Mouse (Mus musculus) neural tube, embryonic 13.5 days (tissue): ENCODE measurements around the gene Prg3. TPM values are rescaled to one million over a fixed set of nuclear protein-coding genes. Genes with fewer than 3 reads are reported as not detected.

Experiments used
- ATAC-seq: fragments of 200-750 bp; cut with Nextera tagmentation; 2 replicates; pipeline ENCODE4 v1.8.0; 2017; ENCODE audit warnings: low read depth, mild to moderate bottlenecking, moderate TSS enrichment, moderate library complexity
- H3K27ac ChIP-seq: fragments of 300-500 bp; sonication (generic); replicated peaks from 2 replicates; pipeline ENCODE4 v1.5.1; 2015; ENCODE audit warnings: moderate library complexity, mild to moderate bottlenecking, inconsistent platforms
- H3K27me3 ChIP-seq: fragments of 300-500 bp; sonication (generic); 2 replicates; pipeline ENCODE4 v1.6.1; 2015; ENCODE audit warnings: mild to moderate bottlenecking, inconsistent platforms
- H3K36me3 ChIP-seq: fragments of 300-500 bp; sonication (generic); 2 replicates; pipeline ENCODE4 v1.6.1; 2015; ENCODE audit warnings: mild to moderate bottlenecking, inconsistent platforms
- H3K4me1 ChIP-seq: fragments of 300-500 bp; sonication (generic); replicated peaks from 2 replicates; pipeline ENCODE4 v1.6.1; 2015; ENCODE audit warnings: inconsistent platforms
- H3K4me2 ChIP-seq: fragments of 300-500 bp; sonication (generic); 2 replicates; pipeline ENCODE4 v1.6.1; 2015; ENCODE audit warnings: inconsistent platforms, mild to moderate bottlenecking, moderate library complexity
- H3K4me3 ChIP-seq: fragments of 300-500 bp; sonication (generic); 2 replicates; pipeline ENCODE4 v1.5.1; 2015; ENCODE audit warnings: mild to moderate bottlenecking, inconsistent platforms
- H3K9ac ChIP-seq: fragments of 300-500 bp; sonication (generic); 2 replicates; pipeline ENCODE4 v1.6.1; 2015; ENCODE audit warnings: moderate library complexity, mild to moderate bottlenecking, inconsistent platforms
- H3K9me3 ChIP-seq: fragments of 300-500 bp; sonication (generic); 2 replicates; pipeline ENCODE4 v1.6.1; 2016; ENCODE audit warnings: inconsistent platforms
- WGBS: fragments of 180-500 bp; shearing (Covaris S2); methylation state at CpG from one replicate; pipeline ENCODE4 v1.1.7; 2015; 5-methylcytosine and 5-hydroxymethylcytosine counted together
- polyA plus RNA-seq: library from polyadenylated mRNA; unstranded; fragments of >200 nt; fragmentation: Nextera tagmentation; extraction: Ambion mirVana; gene quantifications from 2 replicates; pipeline ENCODE4 v1.2.1, GENCODE M21; 2015

The Prg3 gene
- polyA plus RNA-seq, 1 experiment from 2014 or later = not detected

DNA sequence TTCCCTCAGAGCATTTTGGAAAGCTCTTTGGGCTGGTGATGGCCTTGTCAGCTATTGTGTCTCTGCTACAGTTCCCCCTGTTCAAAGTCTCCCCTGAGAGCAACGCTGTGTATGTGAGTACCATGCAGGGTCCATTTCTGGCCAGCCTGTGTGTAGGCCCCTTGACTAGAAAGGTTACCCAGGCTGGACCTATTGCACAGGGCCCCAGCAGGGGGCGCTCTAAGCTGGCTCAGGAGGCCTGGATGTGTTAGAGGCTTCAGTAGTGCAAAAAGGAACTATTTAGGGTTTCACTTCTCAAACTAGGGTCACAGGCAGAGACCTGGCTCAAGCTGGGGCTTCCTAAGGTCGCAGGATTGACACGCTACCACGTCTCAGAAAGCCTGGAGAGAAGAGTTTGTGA, 31.7 kb upstream of the Prg3 start:
- Histone ChIP-seq H3K9ac (no peak overlapping the region), H3K4me1 (no peaks in the 10 kb centered on the region), H3K4me2 (no peak overlapping the region), H3K36me3 (no peaks in the 10 kb centered on the region), H3K9me3 (no peaks in the 10 kb centered on the region), H3K4me3 (no peak overlapping the region), H3K27ac (no peak overlapping the region), H3K27me3 (no peaks in the 10 kb centered on the region)
- ATAC-seq = 0 out of 2 replicates have a peak, but pooled peaks have one; percentile 43
- 60% methylated on average over 5 of the region's 5 CpGs for WGBS

DNA sequence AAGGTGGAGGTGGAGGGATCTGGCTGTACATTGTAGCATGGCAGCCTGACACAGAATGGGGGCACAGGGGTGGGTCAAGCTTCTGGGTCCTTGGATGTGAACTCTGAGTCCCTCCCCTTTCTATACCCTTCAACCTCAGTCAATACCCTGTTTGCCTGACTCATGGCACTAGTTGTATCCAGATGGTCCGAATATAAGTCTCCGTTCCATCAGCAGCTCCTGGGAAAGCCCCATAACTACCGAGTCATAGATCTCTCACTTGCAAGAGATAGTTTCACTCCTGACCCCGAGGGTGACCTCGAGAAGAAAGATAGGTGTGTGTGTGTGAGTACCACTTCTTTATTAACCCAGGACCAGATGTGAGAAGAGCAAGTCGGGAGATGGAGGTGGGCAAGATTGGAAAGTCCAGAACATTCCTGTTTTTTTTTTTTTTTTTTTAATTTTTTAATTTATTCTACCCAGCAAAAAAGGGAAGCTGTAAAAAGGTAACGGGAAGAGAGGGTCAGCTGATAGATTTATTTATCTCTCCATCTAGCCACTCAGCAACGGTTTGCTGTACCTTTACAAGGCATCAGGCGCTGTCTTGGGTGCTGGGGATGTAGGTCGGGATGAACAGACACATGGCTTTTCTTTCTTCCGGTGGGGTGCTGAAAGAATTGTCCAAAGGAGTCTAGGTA, 29.3 kb upstream of the Prg3 start:
- Histone ChIP-seq H3K27me3 (no peaks in the 10 kb centered on the region), H3K36me3 (no peaks in the 10 kb centered on the region), H3K4me2 (no peak overlapping the region), H3K4me3 (no peak overlapping the region), H3K27ac (no peak overlapping the region), H3K9me3 (no peaks in the 10 kb centered on the region), H3K9ac (no peak overlapping the region), H3K4me1 (0 out of 2 replicates have a peak, but pooled peaks cover 7% of the 10 kb centered on the region)
- WGBS = 91% methylated on average over 11 of the region's 11 CpGs
- no peak for ATAC-seq

DNA sequence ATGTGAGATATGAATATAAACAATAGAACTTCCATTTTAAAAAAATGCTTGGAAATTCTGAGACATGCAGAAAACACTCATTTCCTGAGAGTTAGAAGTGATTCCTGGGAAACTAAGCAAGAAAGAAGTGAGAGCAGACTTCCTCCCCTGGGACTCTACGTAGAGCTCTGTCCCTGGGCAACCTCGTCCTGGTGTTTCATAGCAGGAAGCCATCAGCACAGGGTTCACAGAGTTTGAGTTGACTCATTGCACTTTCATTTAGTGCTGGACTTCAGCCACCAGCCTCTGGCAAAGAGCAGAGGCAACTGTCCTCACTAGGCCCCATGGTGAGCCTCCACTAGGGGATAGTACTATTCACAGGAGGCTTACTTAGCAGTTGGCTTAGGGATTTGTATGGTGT, 26.7 kb upstream of the Prg3 start:
- H3K4me3 ChIP-seq = no peak overlapping the region
- H3K4me1 ChIP-seq = 0 out of 2 replicates have a peak, but pooled peaks cover 7% of the 10 kb centered on the region
- WGBS = 79% methylated on average over 2 of the region's 2 CpGs
- H3K9ac ChIP-seq = no peak overlapping the region
- H3K27ac ChIP-seq = no peak overlapping the region
- no peak overlapping the region for H3K4me2 ChIP-seq
- H3K9me3 ChIP-seq = no peaks in the 10 kb centered on the region
- H3K36me3 ChIP-seq = no peaks in the 10 kb centered on the region
- no peak for ATAC-seq
- H3K27me3 ChIP-seq = no peaks in the 10 kb centered on the region

DNA sequence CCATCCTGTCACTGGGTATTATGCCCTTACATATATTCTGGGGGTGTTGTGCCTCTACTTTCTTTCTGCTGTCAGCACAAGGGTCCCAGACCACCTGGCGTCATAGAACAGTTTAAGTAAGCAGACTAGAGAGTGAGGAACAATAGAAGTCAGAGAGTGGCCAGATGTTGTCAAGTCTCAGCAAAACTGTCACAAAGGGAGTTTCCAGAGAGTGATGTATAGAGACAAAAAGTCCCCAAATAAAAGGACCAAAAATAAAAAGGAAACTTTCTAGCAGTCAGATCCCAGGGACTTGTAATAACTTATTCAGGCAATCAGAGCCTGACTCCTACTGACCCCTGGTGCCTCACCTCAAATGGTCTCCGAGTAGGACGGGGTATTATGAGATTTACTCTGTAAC, 26.1 kb upstream of the Prg3 start:
- no peaks in the 10 kb centered on the region for H3K36me3 ChIP-seq
- 0 out of 2 replicates have a peak, but pooled peaks cover 7% of the 10 kb centered on the region for H3K4me1 ChIP-seq
- no peak overlapping the region for H3K4me2 ChIP-seq
- H3K27ac ChIP-seq = no peak overlapping the region
- H3K4me3 ChIP-seq = no peak overlapping the region
- no peak for ATAC-seq
- 72% methylated on average over 3 of the region's 3 CpGs for WGBS
- H3K27me3 ChIP-seq = no peaks in the 10 kb centered on the region
- no peaks in the 10 kb centered on the region for H3K9me3 ChIP-seq
- H3K9ac ChIP-seq = no peak overlapping the region

DNA sequence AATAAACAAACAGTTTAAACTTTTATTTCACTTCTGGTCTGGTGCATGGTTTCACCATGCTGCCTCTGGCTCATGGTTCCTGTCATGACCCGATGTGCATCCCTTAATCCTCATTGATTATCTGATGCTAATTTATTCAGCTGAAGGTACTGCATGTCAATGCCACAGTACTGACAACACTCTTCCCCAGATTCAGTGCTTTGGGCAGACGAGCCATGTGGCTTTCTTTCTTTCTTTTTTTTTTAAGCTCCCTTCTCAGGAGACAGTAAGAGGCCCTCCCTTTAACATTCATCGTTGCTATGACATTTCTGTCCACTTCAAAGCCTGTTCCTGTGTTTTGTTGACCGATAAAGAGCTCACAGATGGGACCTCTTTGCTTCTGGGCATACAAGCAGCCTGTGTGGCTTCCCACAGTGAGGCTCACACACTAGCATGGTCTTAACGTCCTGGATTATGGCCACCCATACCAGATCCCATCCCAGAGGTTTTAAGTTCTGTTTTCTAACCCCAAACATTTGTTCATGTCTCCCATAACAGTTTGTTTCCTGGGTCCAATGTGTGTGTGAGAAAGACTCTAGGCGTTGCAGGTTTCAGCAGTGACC, 25.0 kb upstream of the Prg3 start:
- no peaks in the 10 kb centered on the region for H3K9me3 ChIP-seq
- H3K9ac ChIP-seq = no peak overlapping the region
- no peaks in the 10 kb centered on the region for H3K27me3 ChIP-seq
- H3K27ac ChIP-seq = no peak overlapping the region
- no peaks in the 10 kb centered on the region for H3K36me3 ChIP-seq
- no peak for ATAC-seq
- no peak overlapping the region for H3K4me2 ChIP-seq
- WGBS = 32% methylated on average over 6 of the region's 6 CpGs
- no peak overlapping the region for H3K4me3 ChIP-seq
- 0 out of 2 replicates have a peak, but pooled peaks cover 7% of the 10 kb centered on the region for H3K4me1 ChIP-seq

- no peak overlapping the region for H3K4me2 ChIP-seq
- H3K4me1 ChIP-seq = 0 out of 2 replicates have a peak, but pooled peaks cover 7% of the 10 kb centered on the region
- WGBS = 93% methylated on average over 7 of the region's 7 CpGs
- H3K9ac ChIP-seq = no peak overlapping the region
- H3K27me3 ChIP-seq = no peaks in the 10 kb centered on the region
- ATAC-seq = no peak
- H3K27ac ChIP-seq = no peak overlapping the region
- H3K36me3 ChIP-seq = no peaks in the 10 kb centered on the region
- no peak overlapping the region for H3K4me3 ChIP-seq
- no peaks in the 10 kb centered on the region for H3K9me3 ChIP-seq
These were observed 23.8 kb upstream of the Prg3 start for GRCm38 (mm10) chr2:84964111-84964801.

DNA sequence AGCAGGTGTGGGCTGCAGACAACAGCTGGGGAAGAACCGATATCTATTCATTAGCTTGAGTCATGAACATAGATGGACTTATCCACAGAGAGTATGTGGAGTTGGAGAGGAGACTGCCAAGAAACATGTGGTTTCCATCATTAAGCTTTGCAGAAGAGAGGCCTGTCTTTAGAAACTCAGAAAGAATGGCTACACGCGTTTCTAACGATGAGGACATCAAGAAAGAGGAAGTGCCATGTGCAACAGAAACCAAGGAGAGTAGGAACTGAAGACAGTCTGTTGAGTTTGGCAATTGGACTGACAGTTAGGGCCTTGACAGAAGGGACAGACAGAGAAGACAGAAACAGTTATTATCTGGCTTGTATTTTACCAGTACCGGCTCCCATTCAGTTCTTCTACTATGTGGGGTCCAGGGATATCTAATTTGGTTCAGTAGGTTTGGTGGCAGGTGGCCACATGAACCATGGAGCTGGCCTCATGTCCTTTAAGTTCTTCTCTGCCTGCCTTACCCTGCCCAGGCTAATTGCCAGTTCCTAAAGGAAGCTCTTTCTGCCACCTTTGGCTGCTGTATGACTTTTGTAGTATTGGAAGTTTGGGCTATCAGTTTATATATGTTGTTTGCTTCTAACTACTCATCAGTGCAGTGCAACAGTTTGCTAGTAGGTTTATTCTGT, 20.6 kb upstream of the Prg3 start:
- Histone ChIP-seq H3K27ac (no peak overlapping the region), H3K4me3 (no peak overlapping the region), H3K4me1 (0 out of 2 replicates have a peak, but pooled peaks cover 7% of the 10 kb centered on the region), H3K9me3 (no peaks in the 10 kb centered on the region), H3K9ac (no peak overlapping the region), H3K27me3 (no peaks in the 10 kb centered on the region), H3K4me2 (no peak overlapping the region), H3K36me3 (no peaks in the 10 kb centered on the region)
- WGBS = 93% methylated on average over 5 of the region's 5 CpGs
- no peak for ATAC-seq

DNA sequence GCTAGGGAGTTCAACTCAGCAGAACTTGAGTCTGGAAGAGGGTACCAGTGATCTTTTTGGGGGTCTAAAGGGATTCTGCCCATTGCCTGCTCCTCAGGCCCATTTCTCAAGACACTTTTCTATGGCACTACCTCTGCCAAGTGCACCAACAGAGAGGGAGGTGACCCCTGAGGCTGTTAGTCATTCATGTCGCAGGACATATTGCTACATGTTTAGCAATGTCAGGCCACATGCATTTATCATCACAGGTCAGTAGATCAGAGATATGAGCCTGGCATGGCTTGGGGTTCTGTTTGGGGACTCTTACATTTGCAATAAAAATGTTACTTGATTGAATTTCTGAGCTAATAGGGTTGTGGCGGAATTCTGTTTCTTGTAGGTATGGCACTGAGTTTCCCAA, 12.4 kb upstream of the Prg3 start:
- no peaks in the 10 kb centered on the region for H3K36me3 ChIP-seq
- no peak overlapping the region for H3K9ac ChIP-seq
- H3K9me3 ChIP-seq = no peaks in the 10 kb centered on the region
- H3K27ac ChIP-seq = no peak overlapping the region
- 93% methylated on average over 2 of the region's 2 CpGs for WGBS
- no peak overlapping the region for H3K4me2 ChIP-seq
- no peaks in the 10 kb centered on the region for H3K27me3 ChIP-seq
- ATAC-seq = no peak
- H3K4me3 ChIP-seq = no peak overlapping the region
- H3K4me1 ChIP-seq = no peaks in the 10 kb centered on the region

DNA sequence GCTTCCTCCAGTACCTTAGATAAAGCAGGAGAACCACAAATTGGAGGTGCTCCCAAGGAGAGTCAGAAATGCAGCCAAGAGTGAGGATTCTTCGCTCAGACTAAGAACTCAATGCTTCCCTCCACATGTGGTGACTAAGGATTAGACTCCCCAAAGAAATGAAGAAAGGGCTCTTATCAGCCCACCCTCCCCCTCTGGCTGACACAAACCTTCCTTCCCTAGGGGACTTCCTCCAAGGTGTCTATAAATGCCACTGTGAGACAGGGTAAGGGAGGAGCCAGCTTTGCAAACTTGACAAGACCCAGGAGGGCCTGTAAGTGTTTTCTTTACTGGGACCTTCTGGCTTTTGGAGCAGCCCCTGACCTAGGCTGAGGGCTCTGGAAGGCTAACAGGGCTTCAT, 7.8 kb upstream of the Prg3 start, which contains the start of gene Prg2:
Gene Prg2 (plus strand): TSS at position 274 of the 400 bp plus-strand sequence.
- Histone ChIP-seq H3K9ac (no peak within 1 kb of the TSS), H3K9me3 (no peaks in the 10 kb centered on the region), H3K27ac (no peak within 1 kb of the TSS), H3K4me2 (no peak within 1 kb of the TSS), H3K27me3 (no peaks in the 10 kb centered on the region), H3K4me1 (no peaks in the 10 kb centered on the region), H3K36me3 (no peaks in the 10 kb centered on the region), H3K4me3 (no peak within 1 kb of the TSS)
- no peak for ATAC-seq
- WGBS = 63% methylated on average over 1 of the region's 1 CpGs

DNA sequence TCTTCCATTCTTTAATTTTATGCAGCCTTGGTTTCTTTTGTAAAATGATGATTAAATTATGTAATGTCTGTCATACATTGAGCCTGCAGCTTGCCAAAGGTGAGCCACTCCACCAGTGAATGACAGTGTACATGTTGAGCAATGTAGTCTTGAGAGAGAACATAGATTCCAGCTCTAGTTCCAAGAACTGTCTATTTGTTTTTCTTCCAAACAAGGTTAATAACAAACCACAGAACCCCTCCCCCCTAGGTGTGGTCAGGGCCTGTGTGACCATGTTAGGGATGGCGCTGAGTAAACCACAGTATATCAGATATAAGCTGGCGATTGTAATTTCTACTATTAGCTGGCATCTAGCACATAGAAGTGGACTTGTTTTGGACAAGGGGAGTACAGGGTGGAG, 8.4 kb downstream of the Prg3 start:
- no peaks in the 10 kb centered on the region for H3K4me1 ChIP-seq
- WGBS = 94% methylated on average over 2 of the region's 2 CpGs
- no peak overlapping the region for H3K9ac ChIP-seq
- ATAC-seq = no peak
- H3K9me3 ChIP-seq = no peaks in the 10 kb centered on the region
- H3K27me3 ChIP-seq = no peaks in the 10 kb centered on the region
- H3K27ac ChIP-seq = no peak overlapping the region
- no peaks in the 10 kb centered on the region for H3K36me3 ChIP-seq
- no peak overlapping the region for H3K4me2 ChIP-seq
- no peak overlapping the region for H3K4me3 ChIP-seq

- Histone ChIP-seq H3K4me3 (no peak overlapping the region), H3K4me2 (no peak overlapping the region), H3K4me1 (no peaks in the 10 kb centered on the region), H3K27ac (no peak overlapping the region), H3K9me3 (no peaks in the 10 kb centered on the region), H3K36me3 (no peaks in the 10 kb centered on the region), H3K9ac (no peak overlapping the region), H3K27me3 (no peaks in the 10 kb centered on the region)
- WGBS = 83% methylated on average over 3 of the region's 3 CpGs
- no peak for ATAC-seq
These were observed 11.6 kb downstream of the Prg3 start for GRCm38 (mm10) chr2:84999486-85000181.
